Comparison of ENCODE assay signal across 8 mouse cellular contexts in genomic region chr16:93682689-93683507, GRCm38 (mm10). TPM values are rescaled to one million over a fixed set of nuclear protein-coding genes. Genes with fewer than 3 reads are reported as not detected.
DNase-seq lines count a peak whose midpoint lies in the region; ATAC-seq and TF ChIP-seq lines count a peak whose summit lies in the region.

Cbr3 (plus strand) TSS chr16:93683215.

- H3K27ac ChIP-seq in forebrain, embryonic 11.5 days (ENCODE audit: low read depth, low read length): no peak within 1 kb of the TSS
- no peak within 1 kb of the TSS for H3K27ac ChIP-seq in heart, embryonic 14.5 days (replicated peaks in 1 of 2; ENCODE audit: control insufficient read depth in 1 of 2, insufficient read depth in 1 of 2, low read depth in 2 of 2, low read length in 2 of 2)
- H3K27ac ChIP-seq in liver, embryonic 13.5 days: no peak within 1 kb of the TSS
- H3K27ac ChIP-seq in stomach, embryonic 15.5 days: peak within 1 kb of the TSS; percentile 80

- H3K79me2 ChIP-seq in C2C12 (ENCODE audit: control insufficient read depth, insufficient read depth): no peaks in the 10 kb centered on the region

- H3K4me1 ChIP-seq in forebrain, embryonic 11.5 days (replicated peaks; ENCODE audit: control insufficient read depth, insufficient read depth, low read length): peaks cover 10% of the 10 kb centered on the region; the same call in 1 of the 2 replicates
- peaks cover 8 to 9% of the 10 kb centered on the region in 2 experiments; a peak in 2 of 4 replicates for H3K4me1 ChIP-seq in heart, embryonic 14.5 days (ENCODE audit: control insufficient read depth in 2 of 2, insufficient read depth in 2 of 2, low read length in 2 of 2)
- H3K4me1 ChIP-seq in liver, embryonic 13.5 days (replicated peaks): peaks cover 16% of the 10 kb centered on the region
- peaks cover 18% of the 10 kb centered on the region; the same call in 1 of the 2 replicates for H3K4me1 ChIP-seq in stomach, embryonic 15.5 days

- H3K79me3 ChIP-seq in C2C12 (ENCODE audit: low read depth): no peaks in the 10 kb centered on the region

- no peak for TF ChIP-seq POLR2A in brain, embryonic 14.5 days (IDR thresholded peaks at IDR 0.05; ENCODE audit: borderline replicate concordance, extremely low read depth, insufficient read depth, insufficient read length, poor library complexity, severe bottlenecking)

- peak within 1 kb of the TSS; percentile 66 for H3K4me2 ChIP-seq in forebrain, embryonic 11.5 days (ENCODE audit: low read depth, low read length, severe bottlenecking)
- H3K4me2 ChIP-seq in heart, embryonic 14.5 days (ENCODE audit: low read length): peak within 1 kb of the TSS; percentile 89
- peak within 1 kb of the TSS; percentile 71 for H3K4me2 ChIP-seq in liver, embryonic 13.5 days
- peak within 1 kb of the TSS; percentile 85 for H3K4me2 ChIP-seq in stomach, embryonic 15.5 days

- peak within 1 kb of the TSS; percentile 43; the same call in 1 of the 2 replicates for H3K9ac ChIP-seq in forebrain, embryonic 11.5 days (ENCODE audit: low read length)
- H3K9ac ChIP-seq in heart, embryonic 14.5 days (ENCODE audit: low read length): peak within 1 kb of the TSS; percentile 63
- 0 out of 2 replicates have a peak within 1 kb of the TSS, but pooled peaks have one; percentile 17 for H3K9ac ChIP-seq in liver, embryonic 13.5 days
- H3K9ac ChIP-seq in stomach, embryonic 15.5 days: peak within 1 kb of the TSS; percentile 17; the same call in 1 of the 2 replicates

- WGBS in forebrain, embryonic 11.5 days: under 1% methylated on average over 61 of the region's 63 CpGs
- WGBS in heart, embryonic 14.5 days: under 1% methylated on average over 59 of the region's 63 CpGs
- WGBS in liver, embryonic 13.5 days (ENCODE audit: insufficient replicate concordance): 1% methylated on average over 63 of the region's 63 CpGs
- under 1% methylated on average over 63 of the region's 63 CpGs for WGBS in stomach, embryonic 15.5 days

- peak within 1 kb of the TSS; percentile 45 for H3K4me3 ChIP-seq in C2C12 (ENCODE audit: insufficient read depth, poor library complexity, severe bottlenecking)
- H3K4me3 ChIP-seq in forebrain, embryonic 11.5 days (ENCODE audit: low read depth, low read length): peak within 1 kb of the TSS; percentile 36
- H3K4me3 ChIP-seq in heart, embryonic 14.5 days (ENCODE audit: control insufficient read depth in 1 of 2, insufficient read depth in 1 of 2, low read depth in 1 of 2, low read length in 2 of 2): peak within 1 kb of the TSS; percentile 51 to 55
- peak within 1 kb of the TSS; percentile 48 for H3K4me3 ChIP-seq in liver, embryonic 13.5 days (replicated peaks)
- H3K4me3 ChIP-seq in stomach, embryonic 15.5 days (replicated peaks): peak within 1 kb of the TSS; percentile 47

- peak; percentile 67 for ATAC-seq in forebrain, embryonic 11.5 days (replicated peaks; ENCODE audit: low FRiP score)
- ATAC-seq in heart, embryonic 14.5 days (ENCODE audit: insufficient number of reproducible peaks, insufficient read depth, low FRiP score, low read depth): peak; percentile 44; the same call in 1 of the 2 replicates
- ATAC-seq in liver, embryonic 13.5 days (ENCODE audit: low read depth): 0 out of 2 replicates have a peak, but pooled peaks have one; percentile 47
- ATAC-seq in stomach, embryonic 15.5 days (ENCODE audit: insufficient read depth, low FRiP score, low read depth): peak; percentile 82

- H3K9me3 ChIP-seq in forebrain, embryonic 11.5 days (ENCODE audit: control insufficient read depth, low read length): no peaks in the 10 kb centered on the region
- no peaks in the 10 kb centered on the region for H3K9me3 ChIP-seq in heart, embryonic 14.5 days (ENCODE audit: control insufficient read depth, low read length)
- peaks cover 4% of the 10 kb centered on the region; the same call in 1 of the 2 replicates for H3K9me3 ChIP-seq in liver, embryonic 13.5 days (replicated peaks)
- no peaks in the 10 kb centered on the region for H3K9me3 ChIP-seq in stomach, embryonic 15.5 days

- TF ChIP-seq CTCF in C2C12 (IDR thresholded peaks at IDR 0.05; ENCODE audit: control insufficient read depth, insufficient read depth, insufficient read length): peak; percentile 12
- TF ChIP-seq CTCF in brain, embryonic 14.5 days (IDR thresholded peaks at IDR 0.05; ENCODE audit: borderline replicate concordance, extremely low read depth, insufficient read depth, insufficient read length): peak; percentile 52

- H3K27me3 ChIP-seq in C2C12 (ENCODE audit: control insufficient read depth, insufficient read depth, insufficient read length): no peaks in the 10 kb centered on the region
- peaks cover 37% of the 10 kb centered on the region for H3K27me3 ChIP-seq in forebrain, embryonic 11.5 days (ENCODE audit: control insufficient read depth, insufficient read depth, low read length)
- H3K27me3 ChIP-seq in heart, embryonic 14.5 days (ENCODE audit: control insufficient read depth, insufficient read depth, low read length): peaks cover 55% of the 10 kb centered on the region
- H3K27me3 ChIP-seq in liver, embryonic 13.5 days: peaks cover 72% of the 10 kb centered on the region
- H3K27me3 ChIP-seq in stomach, embryonic 15.5 days (replicated peaks): peaks cover 27% of the 10 kb centered on the region

- no peaks in the 10 kb centered on the region for H3K36me3 ChIP-seq in C2C12 (ENCODE audit: control insufficient read depth, insufficient read depth)
- no peaks in the 10 kb centered on the region for H3K36me3 ChIP-seq in forebrain, embryonic 11.5 days (ENCODE audit: control insufficient read depth, insufficient read depth, low read length)
- H3K36me3 ChIP-seq in heart, embryonic 14.5 days (ENCODE audit: control insufficient read depth, insufficient read depth, low read length): no peaks in the 10 kb centered on the region
- H3K36me3 ChIP-seq in liver, embryonic 13.5 days: no peaks in the 10 kb centered on the region
- no peaks in the 10 kb centered on the region for H3K36me3 ChIP-seq in stomach, embryonic 15.5 days

- H3ac ChIP-seq in C2C12 (ENCODE audit: control insufficient read depth, insufficient read length, low read depth): peak within 1 kb of the TSS; percentile 59

- DNase-seq in brain, embryonic 14.5 days (ENCODE audit: low read depth): peak; percentile 71
- peak; percentile 75 for DNase-seq in forebrain, embryonic 11.5 days (ENCODE audit: low spot score)
- DNase-seq in kidney, postnatal 10 days: peak; percentile 83
- no peak for DNase-seq in liver, embryonic 13.5 days
- peak; percentile 38 to 69 for DNase-seq in natural killer cell, adult 2 months (ENCODE audit: low spot score in 2 of 2)

TF ChIP-seq in C2C12, 6 proteins besides CTCF, POLR2A, EP300 and RAD21:
- TF ChIP-seq FOSL1 (IDR thresholded peaks at IDR 0.05; ENCODE audit: insufficient read depth, low read length, poor library complexity, severe bottlenecking) (no peak), CEBPB (IDR thresholded peaks at IDR 0.05; ENCODE audit: low read depth) (no peak), MYOD1 (IDR thresholded peaks at IDR 0.05; ENCODE audit: control insufficient read depth, insufficient read length, low read depth) (peak; percentile 77)
TF ChIP-seq in C2C12: peak in this region for 1.

RNA-seq across cellular contexts. Expression of gene Cbr3, which starts in this region (rescaled TPM):
- polyA plus RNA-seq in C2C12 (2012; fragmentation: generic; extraction: Trizol): 30.6 TPM
- polyA plus RNA-seq in brain, embryonic 14.5 days (2012; rRNA removed): 1.4 and 1.7 TPM in 2 replicates
- 0.59 TPM in 1 of 2 replicates, not detected in the other for polyA plus RNA-seq in forebrain, embryonic 11.5 days (2014; fragmentation: Nextera tagmentation; extraction: Ambion mirVana)
- polyA plus RNA-seq in heart, embryonic 14.5 days (2014; fragmentation: Nextera tagmentation; extraction: Ambion mirVana): 0.40 and 0.77 TPM in 2 replicates
- polyA plus RNA-seq in liver, embryonic 13.5 days (2015; fragmentation: Nextera tagmentation; extraction: Ambion mirVana): 0.16 and 0.28 TPM in 2 replicates
- polyA plus RNA-seq in stomach, embryonic 15.5 days (2015; fragmentation: Nextera tagmentation; extraction: Ambion mirVana): 13.8 and 18.6 TPM in 2 replicates

Comparison
In these comparisons a context has a peak if more than half of its experiments do, and no peak if none do; other contexts are left out.
1. Peak in DNase-seq, ATAC-seq, H3K4me3 ChIP-seq, H3K9ac ChIP-seq and H3K4me2 ChIP-seq in forebrain, embryonic 11.5 days; RNA of the gene not detected or under 1 TPM.
2. Peak in ATAC-seq, H3K4me3 ChIP-seq, H3K9ac ChIP-seq and H3K4me2 ChIP-seq in heart, embryonic 14.5 days; RNA of the gene not detected or under 1 TPM.
3. Peak in ATAC-seq, H3K4me3 ChIP-seq, H3K9ac ChIP-seq and H3K4me2 ChIP-seq in liver, embryonic 13.5 days; RNA of the gene not detected or under 1 TPM.